Mouse (Mus musculus): Measurements from ENCODE around the gene Ndufaf1.
"Not testable (repeated sequence)": the region's sequence is repeated elsewhere in the genome, so short reads cannot be mapped to it uniquely, and the experiment has no call there.

Gene Ndufaf1

DNA sequence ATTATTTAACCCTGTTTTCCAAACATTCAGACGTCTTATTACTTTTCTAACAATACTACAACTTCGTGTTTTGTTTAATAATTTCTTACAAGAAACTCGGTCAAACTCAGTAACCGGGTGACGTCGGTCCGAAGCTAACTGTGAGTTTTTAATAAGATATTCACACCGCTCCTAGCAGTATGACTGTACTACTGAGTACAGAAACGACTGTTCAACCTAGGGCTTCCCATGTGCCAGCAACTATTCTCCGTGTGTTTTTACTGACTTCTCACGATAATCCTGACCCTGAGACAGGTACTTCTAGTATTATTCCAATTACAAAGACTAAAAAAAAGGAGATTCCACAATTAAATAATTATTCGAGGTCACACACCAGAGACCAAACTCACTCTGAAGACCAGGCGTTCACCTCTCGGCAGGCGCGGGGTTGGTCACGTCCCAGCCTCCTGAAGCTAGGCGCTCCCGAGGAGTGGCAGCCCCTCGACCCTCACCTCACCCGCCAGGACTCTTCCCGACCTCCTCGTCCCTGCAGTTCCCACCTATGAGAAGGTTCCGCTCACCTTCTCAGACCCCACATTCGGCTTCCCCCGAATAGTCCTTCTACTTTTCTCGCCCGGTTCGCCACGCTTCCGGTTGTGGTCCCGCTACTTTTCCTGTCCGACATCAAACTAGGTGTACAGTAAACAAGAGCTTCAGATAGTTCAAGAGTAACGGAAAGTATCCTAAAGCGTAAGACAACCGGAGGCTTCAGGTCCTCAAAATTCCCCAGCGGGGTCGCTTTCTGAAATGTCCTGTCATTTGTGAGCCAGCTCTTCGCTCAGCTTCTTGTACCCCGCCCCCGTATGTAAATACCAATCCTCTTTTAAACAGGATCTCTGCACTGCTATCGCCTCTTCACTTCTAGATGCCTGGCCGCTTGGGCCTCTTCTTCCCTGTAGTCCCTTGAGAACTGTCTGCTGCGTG lies at the start of gene Ndufaf1:
Ndufaf1 (minus strand) TSS at position 608 of the 963 bp plus-strand sequence.
- DNase-seq (ENCODE audit: low spot score) = peak; percentile 78

DNA sequence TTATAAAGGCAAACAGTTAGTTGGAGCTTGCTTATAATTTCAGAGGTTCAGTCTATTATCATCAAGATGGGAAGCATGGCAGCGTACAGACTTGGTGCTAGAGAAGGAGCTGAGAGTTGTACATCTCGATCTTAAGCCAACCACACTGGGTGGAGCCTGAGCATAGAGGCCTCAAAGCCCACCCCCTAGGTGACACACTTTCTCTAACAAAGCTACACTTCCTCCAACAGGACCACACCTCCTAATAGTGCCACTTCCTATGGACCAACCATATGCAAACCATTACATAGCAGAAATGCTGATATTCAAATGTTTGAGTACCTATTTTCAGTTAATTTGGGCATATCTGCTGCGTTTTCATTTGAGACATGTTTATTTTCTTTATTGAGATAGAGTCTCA lies 47.4 kb upstream of the Ndufaf1 start:
- no peak for DNase-seq (ENCODE audit: low spot score)

DNA sequence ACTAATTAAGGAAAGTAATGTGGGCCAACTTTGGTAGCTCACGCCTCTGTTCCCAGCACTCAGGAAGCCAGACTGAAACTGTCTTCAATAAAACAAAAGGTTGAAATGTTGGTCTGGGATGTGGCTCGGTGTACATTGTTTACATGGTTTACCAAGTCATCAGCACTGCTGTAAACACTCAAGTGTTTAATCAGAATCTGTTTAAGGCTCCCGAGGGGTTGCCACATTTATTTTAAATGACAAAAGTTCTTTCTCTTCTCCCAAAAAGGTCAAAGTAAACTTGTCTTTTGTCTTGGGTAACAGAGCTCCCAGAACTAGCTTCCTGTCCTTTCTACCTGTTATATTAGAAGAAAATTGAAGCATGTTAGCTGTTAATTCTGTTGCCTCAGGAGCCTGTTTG lies 45.0 kb upstream of the Ndufaf1 start:
- DNase-seq (ENCODE audit: low spot score) = no peak

DNA sequence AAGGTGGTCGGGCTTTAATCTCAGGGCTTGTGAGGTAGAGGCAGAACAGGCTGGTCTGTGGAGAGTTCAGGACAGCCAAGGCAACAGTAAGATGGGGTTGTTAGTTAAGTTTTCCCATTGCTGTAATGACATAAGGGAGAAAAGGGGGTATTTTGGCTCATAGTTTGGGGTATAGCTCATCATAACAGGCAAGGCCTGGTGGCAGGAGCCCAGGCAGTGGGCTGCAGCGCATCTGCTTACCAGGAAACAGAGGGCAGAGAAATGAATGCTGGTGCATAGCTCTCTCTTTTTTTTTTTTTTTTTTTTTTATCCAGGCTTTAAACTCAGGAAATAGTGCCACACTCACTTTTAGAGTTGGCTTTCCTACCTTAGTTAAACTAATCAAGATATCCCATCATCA lies 40.5 kb upstream of the Ndufaf1 start:
- no peak for DNase-seq (ENCODE audit: low spot score)

DNA sequence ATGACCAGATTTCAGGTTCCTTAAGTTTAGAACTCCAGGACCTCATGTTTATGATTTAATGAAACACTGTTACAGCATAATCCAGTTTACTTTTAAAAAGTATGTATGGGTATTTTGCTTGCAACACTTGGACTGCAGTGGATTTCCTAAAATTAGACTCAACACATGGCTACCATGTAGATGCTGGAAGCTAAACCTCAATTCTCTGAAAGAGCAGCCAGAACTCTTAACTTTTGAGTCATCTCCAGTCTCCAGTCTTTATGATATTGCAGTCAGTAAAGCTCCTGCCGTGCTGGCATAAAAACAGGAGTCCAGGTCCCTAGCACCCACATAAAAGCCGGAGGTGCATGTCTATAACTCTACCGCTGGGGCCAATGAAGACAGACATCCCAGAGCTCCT lies 37.3 kb upstream of the Ndufaf1 start:
- no peak for DNase-seq (ENCODE audit: low spot score)

DNA sequence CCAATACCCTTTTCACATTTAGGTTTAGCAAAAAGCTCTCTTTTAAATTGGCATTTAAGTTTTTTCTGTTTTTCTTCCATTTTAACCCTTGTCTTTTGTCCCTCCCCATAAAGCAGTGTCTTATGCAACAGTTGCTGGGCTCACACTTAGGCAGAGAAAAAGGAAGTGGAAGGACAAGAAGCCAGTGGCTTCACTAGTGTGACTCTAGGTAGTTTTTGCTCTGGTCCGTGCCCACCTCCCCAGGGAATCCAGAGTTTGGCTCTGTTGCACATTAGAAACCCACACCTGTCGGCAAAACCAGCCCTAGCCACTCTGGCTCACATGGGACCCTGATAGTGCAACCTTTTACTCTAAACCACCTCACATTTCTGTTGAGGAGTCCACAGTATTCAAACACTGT lies 35.8 kb upstream of the Ndufaf1 start:
- DNase-seq (ENCODE audit: low spot score) = no peak

DNA sequence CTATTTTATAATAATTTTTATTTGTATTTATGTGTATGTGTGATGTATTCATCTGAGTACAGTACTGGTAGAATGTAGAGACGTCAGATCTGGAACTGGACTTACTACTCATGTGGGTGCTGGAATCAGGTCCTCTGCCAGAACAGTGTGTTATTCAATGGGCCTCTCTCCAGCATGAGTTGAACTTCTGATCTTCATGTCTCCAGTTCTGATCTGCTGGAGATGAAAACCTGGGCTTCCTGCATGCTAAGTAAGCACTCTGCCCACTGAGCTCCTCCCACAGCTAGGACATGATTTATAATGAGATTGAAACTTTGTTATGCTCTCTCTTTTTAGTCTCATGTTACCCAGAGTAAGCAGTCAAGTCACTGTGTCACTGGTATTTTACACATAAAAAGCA lies 33.5 kb upstream of the Ndufaf1 start:
- DNase-seq (ENCODE audit: low spot score) = no peak

DNA sequence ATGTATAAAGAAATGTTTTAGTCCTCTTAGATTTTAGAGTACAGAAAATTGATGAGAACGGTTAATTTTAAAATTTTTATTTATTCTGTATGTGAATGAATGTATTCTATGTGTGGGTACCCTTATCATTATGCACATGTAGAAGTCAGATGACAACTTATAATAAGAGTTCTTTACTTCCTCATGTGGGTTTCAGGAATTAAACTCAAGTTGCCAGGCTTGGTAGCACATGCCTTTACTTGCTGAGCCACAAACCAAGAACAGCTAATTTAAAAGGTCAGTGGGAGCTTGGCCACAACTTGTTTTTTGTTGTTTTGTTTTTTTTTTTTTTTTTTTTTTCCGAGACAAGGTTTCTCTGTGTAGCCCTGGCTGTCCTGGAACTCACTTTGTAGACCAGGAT lies 32.2 kb upstream of the Ndufaf1 start:
- no peak for DNase-seq (ENCODE audit: low spot score)

DNA sequence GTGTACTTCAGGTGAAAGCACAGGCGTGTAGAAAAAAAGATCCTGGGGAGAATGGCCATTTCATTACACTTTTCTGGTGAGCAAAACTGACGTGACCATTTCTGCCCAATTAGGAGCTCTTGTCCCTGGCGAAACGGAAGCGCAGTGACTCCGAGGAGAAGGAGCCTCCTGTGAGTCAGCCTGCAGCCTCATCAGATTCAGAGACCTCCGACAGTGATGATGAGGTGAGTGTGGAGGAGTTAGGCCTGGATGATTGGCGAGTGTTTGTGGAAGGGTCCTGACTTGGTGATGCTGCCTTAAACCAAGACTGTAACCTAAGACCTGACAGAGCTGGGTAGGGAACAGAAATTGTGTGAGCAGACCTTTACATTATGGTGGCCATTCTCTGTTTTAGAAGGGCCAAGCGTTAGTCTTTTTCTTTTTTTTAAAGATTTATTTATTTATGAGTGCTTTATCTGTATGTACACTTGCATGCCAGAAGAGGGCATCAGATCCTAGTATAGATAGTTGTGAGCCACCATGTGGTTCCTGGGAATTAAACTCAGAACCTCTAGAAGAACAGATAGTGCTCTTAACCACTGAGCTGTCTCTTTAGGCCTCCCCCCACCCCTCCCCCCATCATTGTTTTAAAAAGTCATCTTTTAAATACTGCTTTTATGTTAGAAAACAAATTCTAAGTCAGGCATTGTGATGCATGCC lies 29.5 kb upstream of the Ndufaf1 start:
- no peak for DNase-seq (ENCODE audit: low spot score)

DNA sequence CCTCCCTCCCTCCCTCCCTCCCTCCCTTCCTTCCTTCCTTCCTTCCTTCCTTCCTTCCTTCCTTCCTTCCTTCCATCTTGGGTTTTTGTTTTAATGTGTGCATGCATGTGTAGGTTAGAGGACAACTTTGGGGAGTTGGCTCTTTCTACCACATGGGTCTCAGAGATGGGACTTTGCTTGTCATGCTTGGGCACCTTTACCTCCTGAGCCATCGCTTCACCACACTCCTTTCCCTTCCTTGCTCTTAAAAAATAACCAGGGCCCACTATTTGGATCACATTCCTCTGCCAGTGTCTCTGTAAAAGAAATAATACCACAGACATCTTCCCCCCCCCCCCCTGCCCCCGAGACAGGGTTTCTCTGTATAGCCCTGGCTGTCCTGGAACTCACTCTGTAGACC lies 21.1 kb upstream of the Ndufaf1 start:
- no peak for DNase-seq (ENCODE audit: low spot score)

DNA sequence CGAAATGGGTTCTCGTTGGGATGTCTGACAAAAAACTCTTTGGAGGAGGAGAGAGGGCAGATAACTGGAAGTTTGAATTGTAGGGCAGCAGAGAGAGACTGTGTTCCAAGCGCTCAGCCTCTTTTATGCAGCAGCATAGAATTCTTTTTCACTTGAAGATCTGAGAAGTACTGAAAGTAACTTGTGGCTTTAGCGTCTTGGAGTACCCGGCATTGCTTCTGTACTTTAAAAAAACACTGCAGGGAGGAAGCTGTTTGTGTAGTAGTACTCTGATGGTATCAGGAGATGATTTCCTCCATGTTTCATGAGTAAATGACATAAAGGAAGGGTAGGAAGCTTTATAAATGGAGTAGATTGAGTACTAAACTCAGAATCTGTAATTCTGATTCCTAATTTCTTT lies 13.2 kb upstream of the Ndufaf1 start:
- no peak for DNase-seq (ENCODE audit: low spot score)

DNA sequence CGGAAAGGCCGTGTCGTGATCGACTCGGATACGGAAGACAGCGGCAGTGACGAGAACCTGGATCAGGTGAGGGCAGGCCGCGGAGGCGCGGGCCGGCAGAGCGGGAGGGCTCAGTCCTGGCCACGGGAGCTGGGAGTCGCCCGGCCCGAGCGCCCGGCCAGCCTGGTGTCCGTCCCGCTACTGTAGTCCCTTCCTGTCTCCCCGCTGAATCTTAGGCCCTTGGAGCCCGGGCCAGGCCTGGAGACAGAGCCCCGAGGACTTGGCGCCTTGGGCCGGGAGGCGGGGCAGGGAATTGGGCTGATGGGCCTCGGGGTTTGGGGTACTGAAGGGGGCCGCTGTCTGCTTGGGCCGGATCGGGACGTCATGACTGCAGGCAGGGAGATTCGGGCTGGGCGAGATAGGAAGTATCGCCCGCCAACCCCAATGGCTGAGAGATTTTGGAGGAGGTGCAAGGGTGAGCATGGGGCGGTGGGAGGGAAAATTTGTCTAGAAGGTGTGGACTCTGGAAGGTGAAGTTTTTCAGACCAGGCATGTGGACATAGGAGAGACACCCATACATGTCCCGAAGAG lies 12.7 kb upstream of the Ndufaf1 start:
- DNase-seq (ENCODE audit: low spot score) = peak; percentile 74

DNA sequence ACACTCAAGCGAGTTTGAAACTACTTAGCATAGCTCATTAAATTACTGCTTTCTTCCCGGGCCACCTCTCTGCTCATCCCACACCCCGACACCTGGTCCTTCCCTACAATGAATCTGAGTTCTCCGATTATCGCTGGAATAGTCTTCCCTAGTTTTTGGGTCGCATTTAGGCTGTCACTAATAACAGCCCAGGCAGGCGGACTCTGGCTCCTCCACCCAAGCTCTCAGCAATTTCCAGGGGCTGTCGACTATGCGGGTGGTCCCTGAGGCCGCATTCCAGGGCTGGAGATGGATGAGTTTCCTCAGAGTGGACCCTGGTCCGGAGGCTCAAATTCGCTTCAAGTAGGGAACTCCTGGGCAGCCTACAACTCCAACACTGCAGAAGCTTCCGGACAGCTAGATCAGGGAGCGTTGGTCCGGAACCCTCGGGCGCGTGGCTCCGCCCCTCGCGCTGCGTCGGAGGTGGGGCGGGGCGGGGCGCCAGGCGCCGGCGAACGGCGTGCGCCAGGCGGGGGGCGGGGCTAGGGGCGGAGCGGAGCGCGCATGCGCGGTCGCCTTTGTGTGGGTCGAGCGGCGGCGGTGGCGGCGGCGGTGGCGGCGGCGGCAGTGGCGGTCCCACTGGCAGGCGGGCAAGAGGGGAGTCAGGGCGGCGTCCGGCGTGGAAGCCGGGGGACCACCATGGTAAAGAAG lies 12.0 kb upstream of the Ndufaf1 start, which contains the start of gene Rtf1:
Rtf1 (plus strand) TSS at position 544 of the 690 bp plus-strand sequence.
- peak; percentile 99 for DNase-seq (ENCODE audit: low spot score)

DNA sequence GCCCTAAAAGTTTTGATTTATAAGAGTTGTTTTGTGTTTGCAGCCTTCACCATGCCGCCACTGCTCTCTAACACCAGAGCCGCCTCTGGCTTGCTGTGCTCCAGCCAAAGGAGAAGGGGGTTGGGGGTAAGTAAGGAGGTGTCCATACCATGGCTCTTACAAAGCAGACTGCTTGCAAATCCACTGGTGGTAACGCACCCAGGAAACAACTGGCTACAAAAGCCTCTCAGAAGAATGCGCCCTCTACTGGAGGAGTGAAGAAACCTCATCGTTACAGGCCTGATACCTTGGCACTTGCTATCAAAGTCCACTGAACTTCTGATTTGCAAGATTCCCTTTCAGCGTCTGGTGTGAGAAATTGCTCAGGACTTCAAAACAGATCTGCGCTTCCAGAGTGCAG lies 6.4 kb upstream of the Ndufaf1 start:
- no peak for DNase-seq (ENCODE audit: low spot score)

DNA sequence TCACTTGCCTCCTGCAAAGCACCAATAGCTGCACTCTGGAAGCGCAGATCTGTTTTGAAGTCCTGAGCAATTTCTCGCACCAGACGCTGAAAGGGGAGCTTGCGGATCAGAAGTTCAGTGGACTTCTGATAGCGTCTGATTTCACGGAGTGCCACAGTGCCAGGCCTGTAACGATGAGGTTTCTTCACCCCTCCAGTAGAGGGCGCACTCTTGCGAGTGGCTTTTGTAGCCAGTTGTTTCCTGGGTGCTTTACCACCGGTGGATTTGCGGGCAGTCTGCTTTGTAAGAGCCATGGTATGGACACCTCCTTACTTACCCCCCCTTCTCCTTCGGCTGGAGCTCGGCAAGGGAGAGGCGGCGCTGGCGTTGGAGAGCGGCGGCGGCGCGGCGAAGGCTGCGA lies 3.1 kb upstream of the Ndufaf1 start:
- not testable (repeated sequence) for DNase-seq (ENCODE audit: low spot score)

DNA sequence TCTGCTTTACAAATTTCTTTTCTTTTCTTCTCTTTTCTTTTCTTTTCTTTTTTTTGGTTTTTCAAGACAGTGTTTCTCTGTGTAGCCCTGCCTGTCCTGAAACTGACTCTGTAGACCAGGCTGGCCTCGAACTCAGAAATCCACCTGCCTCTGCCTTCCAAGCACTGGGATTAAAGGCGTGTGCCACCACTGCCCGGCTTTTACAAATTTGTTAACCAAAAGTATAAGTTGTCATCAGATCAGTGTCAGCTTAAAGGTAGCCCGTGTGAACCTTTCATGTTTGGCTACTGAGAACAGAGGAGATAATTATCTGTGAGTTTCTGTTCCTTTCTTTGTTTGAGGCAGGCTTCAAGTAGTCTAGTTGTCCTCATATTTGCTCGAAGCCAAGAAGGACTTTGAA lies 18.4 kb downstream of the Ndufaf1 start:
- DNase-seq (ENCODE audit: low spot score) = no peak

DNA sequence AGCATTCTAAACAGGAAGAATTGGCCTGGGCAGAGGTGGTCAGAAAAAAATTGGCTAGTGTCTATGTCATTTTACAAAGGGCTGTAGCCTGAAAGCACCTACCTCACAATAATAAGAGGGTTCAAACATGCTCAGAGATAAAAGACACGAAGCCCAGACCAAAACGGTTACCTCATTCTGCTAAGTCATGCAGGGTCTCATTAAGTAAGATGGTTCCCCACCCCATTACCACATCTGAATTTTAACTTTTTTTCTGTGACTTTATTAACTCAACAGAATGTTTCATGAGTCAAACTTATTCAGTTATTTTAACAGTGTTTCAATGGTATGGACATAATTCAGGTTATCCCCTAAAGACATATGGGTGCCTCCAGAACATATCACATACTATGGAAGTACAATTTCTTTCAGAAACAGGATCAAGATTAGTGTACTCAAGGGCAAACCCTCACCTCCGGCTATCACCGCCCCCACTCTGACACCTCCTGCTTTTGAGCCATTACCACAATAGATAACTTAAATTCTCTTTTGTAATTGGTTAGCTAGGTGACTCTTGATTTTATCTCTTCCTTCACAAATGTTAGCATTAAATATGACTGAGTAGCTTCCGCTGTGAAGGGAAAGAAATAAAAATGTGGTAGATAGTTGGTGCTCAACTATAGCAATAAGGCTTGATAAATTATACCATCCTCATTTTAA lies 21.3 kb downstream of the Ndufaf1 start:
- no peak for DNase-seq (ENCODE audit: low spot score)

DNA sequence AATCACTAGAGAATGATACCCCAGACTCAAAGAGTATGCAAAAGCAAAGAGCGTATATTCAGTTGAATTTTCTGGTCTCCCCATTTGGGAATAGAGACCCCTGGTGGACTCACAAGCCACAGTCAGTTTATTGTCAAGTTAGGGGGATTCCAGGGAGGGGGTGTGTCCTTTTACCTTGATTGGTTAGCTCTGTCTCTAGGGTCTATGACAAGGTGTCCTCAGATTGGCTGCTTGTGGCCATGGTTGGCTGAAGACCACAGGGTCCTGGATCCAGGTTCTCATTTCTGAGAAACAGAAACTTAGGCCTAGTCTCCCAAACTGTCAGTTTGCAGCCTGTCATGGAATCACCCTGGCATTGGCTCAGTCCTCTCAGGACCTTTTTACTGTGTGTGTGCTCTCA lies 25.8 kb downstream of the Ndufaf1 start:
- DNase-seq (ENCODE audit: low spot score) = no peak

DNA sequence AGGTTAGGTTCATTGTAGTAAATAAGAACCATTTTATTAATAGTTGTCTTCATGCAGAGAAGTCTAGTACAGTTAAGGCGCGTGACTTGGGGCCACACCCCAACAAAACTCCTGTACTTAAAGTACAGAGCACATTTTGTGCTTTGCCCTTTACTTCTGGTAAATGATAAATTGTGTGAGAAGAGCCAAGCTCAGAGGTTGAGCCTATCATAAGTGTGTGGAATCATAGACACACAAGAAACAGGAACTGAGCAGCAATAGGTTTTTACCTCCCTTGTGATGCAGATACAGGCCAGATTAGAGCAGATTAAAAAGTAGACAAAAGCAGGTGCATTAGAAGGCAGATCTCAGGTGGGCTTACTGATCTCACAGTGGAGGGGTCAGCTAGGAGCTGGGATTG lies 41.3 kb downstream of the Ndufaf1 start:
- no peak for DNase-seq (ENCODE audit: low spot score)

DNA sequence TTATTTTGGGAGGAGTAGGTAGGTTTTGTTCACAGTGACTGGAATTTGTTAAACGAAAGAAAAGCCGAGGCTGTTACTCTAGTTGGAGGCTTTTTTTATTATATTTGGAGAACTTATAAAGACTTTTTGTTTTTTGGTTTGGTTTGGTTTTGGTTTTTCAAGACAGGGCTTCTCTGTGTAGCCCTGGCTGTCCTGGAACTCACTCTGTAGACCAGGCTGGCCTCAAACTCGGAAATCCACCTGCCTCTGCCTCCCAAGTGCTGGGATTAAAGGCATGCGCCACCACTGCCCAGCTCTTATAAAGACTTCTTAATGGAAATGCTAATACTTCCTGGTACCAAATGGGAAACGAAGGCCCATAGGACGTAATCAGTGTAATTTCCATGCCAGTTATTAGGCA lies 43.6 kb downstream of the Ndufaf1 start:
- DNase-seq (ENCODE audit: low spot score) = not testable (repeated sequence)

DNA sequence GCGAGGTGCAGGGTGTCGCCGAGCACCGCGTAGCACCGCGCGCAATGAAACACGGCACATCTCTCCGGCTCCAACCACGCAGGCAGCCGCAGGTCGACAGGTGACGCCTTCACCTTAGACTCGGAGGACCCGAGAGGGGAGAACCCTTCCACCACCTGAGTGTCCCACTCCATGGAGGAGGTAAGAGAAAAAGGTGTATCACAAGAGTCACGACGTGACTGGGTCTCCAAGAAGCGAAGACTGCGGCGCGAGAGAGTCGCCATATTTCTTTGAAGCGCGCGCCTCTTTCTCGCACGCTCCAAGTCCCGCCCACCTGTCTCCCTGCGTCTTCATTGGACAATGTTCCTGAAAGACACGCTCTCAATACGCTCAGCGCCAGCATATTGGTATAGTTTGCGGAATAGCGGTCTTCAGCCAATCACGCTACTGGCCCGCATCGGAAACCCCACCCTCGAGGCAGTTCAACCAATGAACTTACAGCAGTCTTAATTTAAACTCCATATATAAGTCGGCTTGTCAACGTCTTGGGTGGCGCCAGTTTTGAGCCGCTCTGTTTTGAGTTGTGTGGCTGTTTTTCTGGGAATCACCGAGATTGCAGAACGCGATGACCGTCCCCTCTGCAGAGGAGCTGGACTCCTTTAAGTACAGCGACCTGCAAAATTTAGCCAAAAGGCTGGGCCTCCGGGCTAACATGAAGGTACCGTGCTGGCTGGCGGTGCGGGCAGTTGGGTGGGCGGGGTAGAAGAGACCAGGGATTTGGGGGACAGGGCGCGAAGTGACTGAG lies 44.2 kb downstream of the Ndufaf1 start, which contains the start of the genes Nusap1 and Oip5:
Nusap1 (plus strand) TSS at position 100 of the 784 bp plus-strand sequence.
Oip5 (minus strand) TSS at position 271 of the 784 bp plus-strand sequence.
- DNase-seq (ENCODE audit: low spot score) = peak; percentile 95
